In the genomic region with DNA sequence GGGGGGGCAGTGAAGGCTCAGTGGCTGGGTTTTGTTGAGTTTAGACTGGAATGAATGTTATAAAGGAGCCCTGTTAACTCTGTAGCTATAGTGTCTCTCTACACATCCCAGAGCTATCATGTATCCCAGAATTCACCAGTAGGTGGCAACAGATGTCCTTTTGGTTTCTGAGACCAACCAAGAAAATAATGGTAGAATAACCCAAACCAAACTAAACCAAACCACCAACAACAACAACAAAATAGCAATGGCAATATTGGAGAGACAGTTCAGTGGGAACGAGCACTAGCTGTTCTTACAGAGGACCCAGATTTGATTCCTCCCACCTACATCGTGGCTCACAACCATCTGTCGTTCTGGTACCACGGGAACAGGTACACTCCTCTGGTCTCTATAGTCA, we compare ENCODE assay signal across 9 mouse cellular contexts. TPM values are rescaled to one million over a fixed set of nuclear protein-coding genes. Genes with fewer than 3 reads are reported as not detected.
DNase-seq lines count a peak whose midpoint lies in the region; ATAC-seq and TF ChIP-seq lines count a peak whose summit lies in the region.
"Had no signal": no experiment of that assay in that cellular context is flagged by ENCODE, and none has a peak within 500 bp of the region (broad histone marks: within the 10 kb centered on the region; RNA-seq: fewer than 3 reads in every experiment).

No protein-coding gene starts in this region.

- ATAC-seq in kidney, embryonic 14.5 days (ENCODE audit: low FRiP score, low TSS enrichment): no peak
- 0 out of 2 replicates have a peak, but pooled peaks have one; percentile 50 for ATAC-seq in hindbrain, embryonic 16.5 days
- ATAC-seq in inflammation-experienced regulatory T-cells, adult 6 months: no peak

- H3K79me2 ChIP-seq in MEL (ENCODE audit: control insufficient read depth, insufficient read depth, low read length, poor library complexity): no peaks in the 10 kb centered on the region

- WGBS in kidney, embryonic 14.5 days: 93% methylated on average over 4 of the region's 4 CpGs
- 96% methylated on average over 4 of the region's 4 CpGs for WGBS in hindbrain, embryonic 16.5 days

- H3K9ac ChIP-seq in kidney, embryonic 14.5 days (ENCODE audit: low read depth, low read length): no peak overlapping the region
- no peak overlapping the region for H3K9ac ChIP-seq in MEL (ENCODE audit: control insufficient read depth, low read depth, low read length, poor library complexity, severe bottlenecking)
- H3K9ac ChIP-seq in hindbrain, embryonic 16.5 days (ENCODE audit: low read depth, low read length): no peak overlapping the region
- H3K9ac ChIP-seq: liver, embryonic 15.5 days had no signal

- H3K36me3 ChIP-seq in kidney, embryonic 14.5 days (ENCODE audit: control insufficient read depth, insufficient read depth, low read length): peaks cover 24% of the 10 kb centered on the region; the same call in 1 of the 2 replicates
- H3K36me3 ChIP-seq in MEL (ENCODE audit: control insufficient read depth in 1 of 2, insufficient read depth in 2 of 2, low read length in 2 of 2): peaks cover 4 to 5% of the 10 kb centered on the region in 2 experiments
- H3K36me3 ChIP-seq in hindbrain, embryonic 16.5 days (ENCODE audit: control insufficient read depth, insufficient read depth, low read length): peaks cover 11% of the 10 kb centered on the region

- TF ChIP-seq RAD21 in MEL (IDR thresholded peaks at IDR 0.05; ENCODE audit: low read depth, low read length): peak; percentile 43

- H3K27ac ChIP-seq in kidney, embryonic 14.5 days (ENCODE audit: low read depth, low read length): no peak overlapping the region
- H3K27ac ChIP-seq in MEL (ENCODE audit: control insufficient read depth, low read depth, low read length): no peak overlapping the region
- no peak overlapping the region for H3K27ac ChIP-seq in hindbrain, embryonic 16.5 days (ENCODE audit: low read depth, low read length)
- H3K27ac ChIP-seq: liver, embryonic 15.5 days had no signal

- TF ChIP-seq POLR2A in MEL (IDR thresholded peaks at IDR 0.05; ENCODE audit: control insufficient read depth in 1 of 2, insufficient read depth in 1 of 2, low read depth in 1 of 2, low read length in 2 of 2, poor library complexity in 1 of 2): no peak

- no peaks in the 10 kb centered on the region for H3K27me3 ChIP-seq in kidney, embryonic 14.5 days (ENCODE audit: control insufficient read depth, insufficient read depth, low read length)
- no peaks in the 10 kb centered on the region for H3K27me3 ChIP-seq in MEL (ENCODE audit: control insufficient read depth in 1 of 2, insufficient read depth in 2 of 2, low read length in 2 of 2)
- H3K27me3 ChIP-seq in hindbrain, embryonic 16.5 days (replicated peaks; ENCODE audit: control insufficient read depth, insufficient read depth, low read length): no peaks in the 10 kb centered on the region
- H3K27me3 ChIP-seq: liver, embryonic 15.5 days had no signal

- TF ChIP-seq CTCF in MEL (IDR thresholded peaks at IDR 0.05 in 2 of 3, conservative IDR thresholded peaks at IDR 0.05 in 1 of 3; ENCODE audit: control insufficient read depth in 1 of 3, insufficient read depth in 1 of 3, low read depth in 2 of 3, low read length in 3 of 3, poor library complexity in 1 of 3, severe bottlenecking in 1 of 3): peak in 2 of 3 experiments; percentile 38 to 64; a peak in 4 of 6 replicates

- peaks cover 4% of the 10 kb centered on the region; the same call in 1 of the 2 replicates for H3K4me1 ChIP-seq in kidney, embryonic 14.5 days (ENCODE audit: control insufficient read depth, insufficient read depth, low read length)
- peaks cover 3 to 5% of the 10 kb centered on the region in 2 experiments for H3K4me1 ChIP-seq in MEL (ENCODE audit: control insufficient read depth in 1 of 2, insufficient read depth in 2 of 2, low read length in 2 of 2)
- no peaks in the 10 kb centered on the region for H3K4me1 ChIP-seq in hindbrain, embryonic 16.5 days (ENCODE audit: control insufficient read depth, insufficient read depth, low read depth, low read length)
- H3K4me1 ChIP-seq: liver, embryonic 15.5 days had no signal

- DNase-seq in adrenal gland, postnatal 14 days: peak; percentile 34
- DNase-seq in adrenal gland, adult 18-20 months (ENCODE audit: low spot score in 2 of 2): no peak
- peak; percentile 26 to 52 for DNase-seq in kidney, postnatal 36 days
- peak; percentile 48 for DNase-seq in MEL (ENCODE audit: low read depth, low spot score)
- no peak for DNase-seq in right cerebral cortex, postnatal 14 days

- H3K4me3 ChIP-seq in kidney, embryonic 14.5 days (ENCODE audit: low read length): no peak overlapping the region
- H3K4me3 ChIP-seq in MEL (ENCODE audit: control insufficient read depth in 1 of 2, insufficient read depth in 1 of 2, low read depth in 2 of 2, low read length in 2 of 2): no peak overlapping the region
- no peak overlapping the region for H3K4me3 ChIP-seq in hindbrain, embryonic 16.5 days (ENCODE audit: low read length)
- H3K4me3 ChIP-seq: liver, embryonic 15.5 days had no signal

- no peaks in the 10 kb centered on the region for H3K9me3 ChIP-seq in kidney, embryonic 14.5 days (ENCODE audit: control insufficient read depth, low read length)
- H3K9me3 ChIP-seq in MEL (replicated peaks; ENCODE audit: insufficient read depth, low read length): no peaks in the 10 kb centered on the region
- H3K9me3 ChIP-seq in hindbrain, embryonic 16.5 days (ENCODE audit: control insufficient read depth, low read length): no peaks in the 10 kb centered on the region
- H3K9me3 ChIP-seq: liver, embryonic 15.5 days had no signal

- TF ChIP-seq EP300 in MEL (IDR thresholded peaks at IDR 0.05; ENCODE audit: low read depth in 1 of 2, low read length in 2 of 2): no peak

- no peak overlapping the region for H3K4me2 ChIP-seq in kidney, embryonic 14.5 days (replicated peaks; ENCODE audit: low read depth, low read length)
- H3K4me2 ChIP-seq in hindbrain, embryonic 16.5 days (ENCODE audit: low read length): no peak overlapping the region
- H3K4me2 ChIP-seq: liver, embryonic 15.5 days had no signal

TF ChIP-seq in MEL, 35 proteins besides CTCF, POLR2A, EP300 and RAD21:
- TF ChIP-seq SMC3 (IDR thresholded peaks at IDR 0.05; ENCODE audit: low read depth, low read length) (peak; percentile 46), ZKSCAN1 (IDR thresholded peaks at IDR 0.05; ENCODE audit: low read depth, low read length) (no peak), HCFC1 (IDR thresholded peaks at IDR 0.05; ENCODE audit: low read depth, low read length) (no peak), ZNF384 (IDR thresholded peaks at IDR 0.05; ENCODE audit: low read depth, low read length) (no peak), NRF1 (IDR thresholded peaks at IDR 0.05; ENCODE audit: insufficient read depth, low read depth, low read length, poor library complexity, severe bottlenecking) (no peak), E2F4 (IDR thresholded peaks at IDR 0.05; ENCODE audit: borderline replicate concordance, low read depth, low read length) (no peak)

RNA-seq across cellular contexts. Expression of gene Stac3, which starts 22.4 kb away (rescaled TPM):
- total RNA-seq in adrenal gland, postnatal 14 days (2021): 1.7 and 2.7 TPM in 2 replicates
- total RNA-seq in adrenal gland, adult 18-20 months (2021): 1 to 10 TPM; 1.1 to 1.9 TPM
- polyA plus RNA-seq in kidney, embryonic 14.5 days (2014; fragmentation: Nextera tagmentation; extraction: Ambion mirVana): 0.39 and 0.50 TPM in 2 replicates
- total RNA-seq in MEL (2012; rRNA removed): not detected in 2 replicates
- under 1 TPM in 1 of 2 experiments, not detected in 1; 0.25 TPM for polyA plus RNA-seq in MEL (2012; ENCODE audit: insufficient read depth in 1 of 2, insufficient read length in 2 of 2, low read depth in 1 of 2, low replicate concordance in 2 of 2, missing spikeins in 1 of 2)
- 2.0 and 3.3 TPM in 2 replicates for polyA plus RNA-seq in hindbrain, embryonic 16.5 days (2015; fragmentation: Nextera tagmentation; extraction: Ambion mirVana)
- under 1 TPM in 1 of 3 experiments, not detected in 2; 0.35 TPM for polyA plus RNA-seq in inflammation-experienced regulatory T-cells, adult 6 months (2017; shearing (Covaris generic))

RNA-seq across cellular contexts. Expression of gene Ndufa4l2, which starts 35.6 kb away (rescaled TPM):
- 53.5 and 55.7 TPM in 2 replicates for total RNA-seq in adrenal gland, postnatal 14 days (2021)
- 10 to 100 TPM; 36.0 to 55.3 TPM for total RNA-seq in adrenal gland, adult 18-20 months (2021)
- 27.1 and 32.7 TPM in 2 replicates for polyA plus RNA-seq in kidney, embryonic 14.5 days (2014; fragmentation: Nextera tagmentation; extraction: Ambion mirVana)
- total RNA-seq in MEL (2012; rRNA removed): 21.8 and 28.6 TPM in 2 replicates
- 10 to 100 TPM in 1 of 2 experiments, not detected in 1; 26.6 TPM for polyA plus RNA-seq in MEL (2012; ENCODE audit: insufficient read depth in 1 of 2, insufficient read length in 2 of 2, low read depth in 1 of 2, low replicate concordance in 2 of 2, missing spikeins in 1 of 2)
- 23.2 and 29.5 TPM in 2 replicates for polyA plus RNA-seq in hindbrain, embryonic 16.5 days (2015; fragmentation: Nextera tagmentation; extraction: Ambion mirVana)
- polyA plus RNA-seq in inflammation-experienced regulatory T-cells, adult 6 months (2017; shearing (Covaris generic)): not detected

RNA-seq across cellular contexts. Expression of gene Shmt2, which starts 43.1 kb away (rescaled TPM):
- 50.9 and 57.3 TPM in 2 replicates for total RNA-seq in adrenal gland, postnatal 14 days (2021)
- 10 to 100 TPM; 38.6 to 46.5 TPM for total RNA-seq in adrenal gland, adult 18-20 months (2021)
- polyA plus RNA-seq in kidney, embryonic 14.5 days (2014; fragmentation: Nextera tagmentation; extraction: Ambion mirVana): 68.9 and 99.8 TPM in 2 replicates
- 242 and 383 TPM in 2 replicates for total RNA-seq in MEL (2012; rRNA removed)
- polyA plus RNA-seq in MEL (2012; ENCODE audit: insufficient read depth in 1 of 2, insufficient read length in 2 of 2, low read depth in 1 of 2, low replicate concordance in 2 of 2, missing spikeins in 1 of 2): 100 to 1,000 TPM; 263 to 582 TPM
- 52.8 and 59.3 TPM in 2 replicates for polyA plus RNA-seq in hindbrain, embryonic 16.5 days (2015; fragmentation: Nextera tagmentation; extraction: Ambion mirVana)
- polyA plus RNA-seq in inflammation-experienced regulatory T-cells, adult 6 months (2017; shearing (Covaris generic)): 10 to 100 TPM; 38.2 to 43.2 (median 42.9) TPM

RNA-seq across cellular contexts. Expression of gene Nxph4, which starts 55.2 kb away (rescaled TPM):
- 7.4 and 8.0 TPM in 2 replicates for total RNA-seq in adrenal gland, postnatal 14 days (2021)
- 10 to 100 TPM in 1 of 2 experiments, 1 to 10 TPM in 1; 6.9 to 12.6 TPM for total RNA-seq in adrenal gland, adult 18-20 months (2021)
- polyA plus RNA-seq in kidney, embryonic 14.5 days (2014; fragmentation: Nextera tagmentation; extraction: Ambion mirVana): 0.49 and 1.2 TPM in 2 replicates
- not detected in 2 replicates for total RNA-seq in MEL (2012; rRNA removed)
- under 1 TPM in 1 of 2 experiments, not detected in 1; 0.24 TPM for polyA plus RNA-seq in MEL (2012; ENCODE audit: insufficient read depth in 1 of 2, insufficient read length in 2 of 2, low read depth in 1 of 2, low replicate concordance in 2 of 2, missing spikeins in 1 of 2)
- polyA plus RNA-seq in hindbrain, embryonic 16.5 days (2015; fragmentation: Nextera tagmentation; extraction: Ambion mirVana): 129 and 136 TPM in 2 replicates
- polyA plus RNA-seq in inflammation-experienced regulatory T-cells, adult 6 months (2017; shearing (Covaris generic)): not detected
- polyA plus RNA-seq: liver, embryonic 15.5 days had no signal

Comparison
In these comparisons a context has a peak if more than half of its experiments do, and no peak if none do; other contexts are left out.
1. DNase-seq: peak in adrenal gland, postnatal 14 days (single experiment), kidney, postnatal 36 days (2 of 2) and MEL (single experiment); none in adrenal gland, adult 18-20 months (0 of 2) and right cerebral cortex, postnatal 14 days (single experiment).